Mouse (Mus musculus): ENCODE measurements around the gene Tmem86a.
"Not testable (repeated sequence)": the region's sequence is repeated elsewhere in the genome, so short reads cannot be mapped to it uniquely, and the experiment has no call there.

Tmem86a gene

DNA sequence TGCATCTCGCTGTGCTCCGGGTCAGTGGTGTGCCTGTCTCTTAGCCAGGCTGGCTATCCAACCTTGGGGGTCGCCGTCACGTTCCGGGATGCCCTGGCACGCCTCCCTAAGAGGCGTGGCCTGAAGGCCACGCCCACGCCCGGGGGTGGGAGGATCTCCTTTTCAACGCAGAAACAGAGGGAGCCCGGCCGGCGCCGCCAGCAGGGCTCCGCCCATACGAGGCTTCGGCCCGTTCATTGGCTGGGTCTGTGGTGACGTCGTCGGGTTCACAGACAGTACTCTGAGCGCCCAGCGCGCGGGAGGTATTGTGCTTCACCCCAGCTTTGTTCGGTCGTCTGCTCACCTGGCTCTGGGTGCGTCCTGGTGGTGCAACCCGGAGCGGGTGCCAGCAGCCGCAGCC is at the start of gene Tmem86a:
Gene Tmem86a (plus strand): TSS at position 236 of the 400 bp plus-strand sequence.
- DNase-seq: peak; percentile 97

DNA sequence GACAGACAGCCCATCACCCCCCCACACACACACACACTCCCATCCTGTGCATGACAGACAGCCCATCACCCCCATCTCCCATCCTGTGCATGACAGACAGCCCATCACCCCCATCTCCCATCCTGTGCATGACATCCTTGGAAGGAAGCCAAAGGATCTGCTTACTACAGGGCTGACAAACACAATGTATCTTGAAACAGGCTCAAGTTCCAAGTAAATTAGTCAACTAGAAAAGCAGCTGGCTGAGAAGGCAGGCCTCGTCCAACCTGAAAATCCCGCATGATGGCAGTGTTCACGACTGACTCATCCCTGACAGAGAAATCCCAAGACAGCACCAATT is 49.8 kb upstream of the Tmem86a start:
- DNase-seq: peak; percentile 43

DNA sequence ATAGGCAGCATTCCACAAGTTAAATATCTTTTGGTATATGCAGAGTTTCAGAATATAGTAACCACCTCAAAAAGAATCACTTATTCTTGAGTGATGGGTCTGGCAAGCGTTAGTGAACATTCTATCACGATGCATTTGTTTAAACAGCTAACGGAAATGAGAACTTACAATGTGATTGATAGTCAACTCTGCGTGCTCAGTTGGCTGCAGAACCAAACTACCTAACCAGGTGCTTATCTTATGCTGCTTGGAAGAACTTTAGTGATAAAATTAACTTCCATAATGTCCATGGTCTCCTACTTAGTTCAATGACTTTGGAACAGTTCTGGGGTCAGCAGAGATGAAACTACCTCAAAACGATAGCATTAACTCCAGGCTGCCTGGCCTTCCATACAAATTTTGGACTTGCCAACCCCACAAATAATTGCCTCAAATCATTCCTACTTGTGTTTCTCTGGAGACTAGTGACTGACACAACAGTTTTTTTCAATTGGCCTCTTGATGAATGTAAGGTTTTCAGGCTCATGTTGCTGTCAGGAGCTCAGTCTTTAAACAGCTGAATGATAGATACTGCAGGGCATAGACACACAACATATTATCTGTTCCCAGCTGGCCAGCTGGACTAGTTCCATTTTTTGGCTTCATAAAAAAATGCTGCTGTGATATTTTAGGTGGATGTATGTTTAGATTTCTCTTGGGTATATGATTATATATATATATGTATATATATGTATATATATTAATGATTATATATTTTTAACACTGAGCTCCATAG is 49.1 kb upstream of the Tmem86a start:
- DNase-seq: no peak

DNA sequence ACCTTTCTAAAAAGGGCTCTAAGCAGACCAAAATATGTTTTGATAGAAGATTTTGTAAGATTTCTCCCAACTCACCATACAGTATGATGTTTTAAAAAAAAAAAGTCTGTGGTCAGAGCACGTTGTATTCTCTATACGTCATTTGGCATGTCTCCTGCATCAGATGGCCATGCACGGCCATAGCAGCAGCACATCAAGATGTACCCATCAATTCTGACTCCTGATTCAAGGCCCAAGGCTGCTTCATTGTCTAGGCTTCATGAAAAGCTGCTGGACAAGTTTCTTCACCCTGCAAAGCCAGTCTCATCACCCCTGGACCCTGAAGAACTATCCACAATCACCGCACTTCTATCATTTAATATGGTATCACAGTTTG is 48.5 kb upstream of the Tmem86a start:
- no peak for DNase-seq

DNA sequence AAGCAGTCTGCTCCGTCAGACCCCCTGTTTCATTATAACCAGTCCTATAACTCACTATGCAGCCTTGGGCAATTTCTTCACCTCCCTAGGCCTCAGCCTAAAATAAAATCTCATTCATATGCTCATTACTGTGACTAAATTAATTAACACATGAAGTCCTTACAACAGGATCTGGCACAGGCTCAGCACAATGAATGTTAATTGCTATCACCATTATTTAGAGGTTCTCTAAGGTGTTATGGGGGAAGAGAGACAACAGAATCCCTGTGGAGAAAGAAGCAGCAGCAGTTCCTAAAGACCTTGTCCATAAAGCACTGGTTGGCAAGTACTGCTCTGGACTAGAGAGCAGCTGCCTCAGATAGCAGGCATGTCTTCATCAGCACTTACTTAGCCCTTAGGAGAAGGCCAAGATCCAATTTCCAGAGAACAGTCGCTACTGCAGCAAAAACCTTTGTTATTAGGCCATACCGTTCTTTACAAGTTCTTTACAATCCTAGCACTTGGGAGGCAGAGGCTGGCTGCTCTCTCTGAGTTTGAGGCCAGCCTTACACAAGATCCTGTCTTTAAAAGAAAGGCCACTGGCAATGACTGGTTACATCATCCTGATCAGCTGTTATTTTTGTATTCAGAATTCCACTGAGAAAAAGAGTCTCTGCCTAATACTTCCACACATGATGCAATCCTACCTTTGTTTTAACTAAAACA is 46.8 kb upstream of the Tmem86a start:
- DNase-seq: no peak

DNA sequence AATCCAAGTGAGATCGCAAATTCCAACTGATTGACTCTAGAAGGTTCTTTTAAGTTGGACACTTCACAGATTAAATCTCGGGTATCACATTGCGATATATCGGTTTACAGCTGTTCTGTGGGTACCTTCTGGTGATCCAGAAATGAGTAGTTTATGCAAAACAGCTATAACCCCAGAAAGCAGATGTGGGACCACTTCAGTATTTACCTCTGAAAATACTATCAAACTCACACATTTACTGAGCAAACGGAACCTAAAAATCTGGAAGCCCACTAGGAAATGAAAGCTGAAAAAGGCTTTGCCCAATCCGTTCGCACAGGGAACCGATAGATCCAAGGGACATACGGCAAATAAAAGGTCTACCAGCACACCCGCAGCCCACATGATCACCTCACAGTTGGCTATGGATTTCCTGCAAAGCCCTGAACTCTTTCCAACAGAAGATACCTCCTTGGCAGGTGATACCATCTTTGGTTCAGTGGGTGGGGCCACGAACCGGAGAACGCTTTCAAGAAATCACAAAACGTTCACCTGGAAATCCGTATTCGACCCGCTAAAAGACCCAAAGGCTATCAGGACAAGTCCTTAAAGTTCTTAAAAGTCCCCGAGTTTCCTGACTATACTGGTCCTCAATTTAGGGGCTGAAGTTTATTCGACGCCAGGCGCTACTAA is 43.2 kb upstream of the Tmem86a start:
- DNase-seq: no peak

DNA sequence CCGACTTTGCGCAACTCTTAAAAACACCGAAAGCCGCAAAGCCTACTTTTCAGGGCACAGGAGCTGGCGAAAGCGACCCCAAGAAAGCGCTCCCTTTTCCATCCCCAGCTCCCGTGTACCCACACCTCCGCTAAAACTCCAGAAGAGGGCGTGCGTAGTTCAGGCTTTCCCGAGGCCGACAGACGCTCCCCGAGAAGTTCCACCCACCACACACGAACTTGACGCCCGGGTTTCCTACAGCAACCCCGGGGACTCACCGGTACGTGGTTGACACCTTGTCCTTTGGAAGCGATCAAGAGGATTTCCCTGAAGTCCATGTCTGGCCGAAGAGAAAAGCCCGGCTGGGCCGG is 42.6 kb upstream of the Tmem86a start:
- DNase-seq: no peak

DNA sequence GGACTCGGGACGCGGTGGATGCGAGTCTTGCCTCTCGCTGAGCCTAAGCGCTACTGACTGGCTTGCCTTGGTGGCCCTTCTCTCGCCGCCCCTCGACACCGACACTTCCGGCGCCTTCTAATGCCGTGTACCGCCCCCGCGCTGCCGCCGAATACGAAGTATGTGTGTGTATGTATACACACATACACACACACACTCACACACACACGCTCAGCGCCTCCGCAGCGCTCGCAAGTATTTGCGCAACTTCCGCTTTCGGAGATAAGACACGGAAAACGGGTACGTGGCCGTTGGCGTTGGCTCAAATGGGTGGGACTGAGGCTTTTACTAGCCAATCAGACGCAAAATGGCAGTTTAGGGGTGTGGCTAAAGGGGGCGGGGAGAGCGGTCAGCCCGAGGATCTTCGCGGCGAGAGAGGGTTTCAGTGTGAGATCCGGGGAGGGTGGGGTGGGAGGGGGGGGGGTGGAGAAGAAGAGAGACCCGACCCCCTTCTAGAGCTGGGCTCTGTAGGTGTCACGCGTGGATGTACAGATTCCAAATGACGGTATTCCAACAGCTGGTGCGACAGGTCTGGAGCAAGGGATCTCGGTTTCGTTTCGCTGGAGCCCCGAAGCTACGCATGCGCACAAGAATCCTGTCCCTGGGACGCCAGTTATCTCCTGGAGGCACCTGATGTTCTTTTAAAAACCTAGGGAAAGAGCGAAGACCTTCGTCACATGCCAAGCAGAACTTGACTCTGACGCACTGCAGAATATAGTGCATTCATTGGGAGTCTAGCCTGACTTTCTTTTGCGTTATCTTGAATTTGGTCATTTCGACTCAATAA is 42.0 kb upstream of the Tmem86a start, which contains the start of gene Spty2d1:
Gene Spty2d1 (minus strand): TSS at position 244 of the 826 bp plus-strand sequence.
- peak; percentile 99 for DNase-seq

DNA sequence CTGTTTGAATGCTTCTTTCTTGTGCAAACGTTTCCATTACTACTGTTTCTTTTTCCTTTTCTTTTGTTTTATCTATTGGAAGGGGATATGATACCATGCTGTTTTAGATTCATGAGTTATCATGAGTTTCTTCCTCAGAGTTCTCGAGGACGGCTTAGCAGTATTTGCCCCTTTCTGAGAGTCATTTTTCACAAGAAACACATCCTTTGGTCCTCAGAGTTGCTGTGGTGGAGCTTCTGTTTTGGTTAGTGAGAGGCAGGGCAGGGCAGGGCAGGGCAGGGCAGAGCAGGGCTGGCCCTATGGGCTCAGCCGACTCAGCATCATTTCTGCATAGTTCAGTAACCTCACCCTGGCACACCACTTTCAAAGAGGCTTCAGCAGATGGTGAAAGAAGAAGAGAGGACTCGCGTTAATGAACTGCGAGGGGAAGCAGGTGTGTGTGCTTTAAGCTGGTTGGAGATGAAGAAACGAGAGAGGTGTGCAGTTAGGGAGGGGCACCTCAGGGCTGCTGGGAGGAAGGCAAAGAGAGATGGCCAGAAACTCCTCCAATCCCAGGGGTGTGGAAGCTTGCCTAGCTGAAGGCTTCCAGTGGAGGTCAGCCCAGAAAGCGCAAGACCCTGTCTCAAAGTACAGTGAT is 37.2 kb upstream of the Tmem86a start:
- DNase-seq: no peak

DNA sequence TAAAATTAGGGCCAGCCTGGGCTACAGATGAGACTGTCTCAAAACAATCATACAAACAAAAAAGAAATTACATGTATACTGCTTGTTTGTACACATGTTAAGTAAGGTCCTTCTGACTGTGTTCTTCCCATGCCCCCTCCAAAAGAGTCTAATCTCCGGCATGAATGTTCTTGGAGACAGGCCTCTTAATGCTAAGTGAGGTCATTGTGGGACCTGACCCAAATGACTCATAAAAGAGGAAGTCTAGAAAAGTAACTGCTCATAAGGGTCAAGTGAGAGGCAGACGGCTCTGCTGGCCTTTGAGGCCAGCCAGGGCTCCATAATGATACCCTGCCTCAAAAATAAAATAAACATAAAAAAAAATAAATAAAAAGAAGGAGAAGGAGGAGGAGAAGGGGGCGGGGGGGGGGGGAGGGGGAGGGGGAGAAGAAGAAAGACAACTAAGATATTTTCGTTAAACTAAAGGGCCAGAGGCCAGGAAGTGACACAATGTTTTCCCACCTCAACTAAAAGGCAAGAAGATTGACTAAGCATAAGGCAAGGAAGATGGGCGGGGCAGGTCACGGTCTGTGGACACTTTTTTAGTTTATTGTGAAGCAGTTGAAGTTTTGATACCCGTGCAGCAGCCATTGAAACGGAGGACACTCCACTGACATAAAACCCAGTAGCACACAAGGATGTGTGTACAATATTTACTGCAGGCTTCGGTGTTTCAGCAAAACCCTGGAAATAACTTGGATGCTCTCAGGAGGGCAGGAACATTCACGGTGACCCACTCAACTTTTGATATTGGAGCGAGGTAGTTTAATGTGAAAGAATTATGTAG is 35.6 kb upstream of the Tmem86a start:
- DNase-seq: no peak

DNA sequence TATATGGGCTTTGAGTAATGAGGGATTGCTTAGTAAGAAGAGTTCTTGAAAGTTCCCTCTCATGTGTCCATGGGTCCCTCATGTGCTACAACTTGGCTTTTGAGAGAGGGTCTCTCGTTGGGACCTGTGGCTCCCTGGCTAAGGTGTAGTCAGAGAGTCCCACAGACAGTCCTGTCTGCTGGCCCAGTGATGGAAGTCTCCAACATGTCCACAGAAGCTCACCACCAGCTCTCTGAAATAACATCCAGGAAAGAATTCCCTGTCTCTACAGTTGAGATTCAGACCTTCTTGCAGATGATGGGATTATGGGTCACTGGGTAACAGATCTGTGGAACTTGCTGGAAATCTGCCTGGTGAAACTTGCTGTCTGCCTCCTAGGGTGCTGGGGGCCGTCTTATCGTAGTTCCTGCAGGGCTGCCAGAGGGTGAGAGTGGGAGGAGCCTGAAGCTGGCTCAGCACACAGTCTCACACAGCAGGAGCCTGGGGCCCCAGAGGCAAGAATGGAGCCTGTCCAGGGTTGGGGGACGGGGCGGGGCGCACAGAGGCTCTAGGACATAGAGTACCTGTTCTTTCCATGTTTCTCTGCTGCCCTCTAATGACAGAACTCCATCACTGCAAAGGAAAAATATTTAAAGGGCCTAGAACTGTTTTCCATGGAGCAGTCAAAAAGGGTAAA is 34.9 kb upstream of the Tmem86a start:
- DNase-seq: peak; percentile 90

DNA sequence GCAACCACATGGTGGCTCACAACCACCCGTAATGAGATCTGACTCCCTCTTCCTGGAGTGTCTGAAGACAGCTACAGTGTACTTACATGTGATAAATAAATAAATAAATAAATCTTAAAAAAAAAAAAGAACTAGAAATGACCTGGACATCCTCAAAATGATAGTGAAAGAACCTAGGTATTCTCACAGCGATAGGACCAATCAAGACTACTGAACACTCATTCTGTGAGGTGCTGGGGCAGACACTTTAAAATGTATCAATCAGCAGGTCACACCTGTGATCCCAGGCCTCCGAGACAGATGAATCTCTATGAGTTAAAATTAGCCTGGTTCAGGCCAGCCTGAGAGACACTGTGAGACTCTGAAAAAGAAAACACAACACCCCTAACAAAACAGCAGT is 33.8 kb upstream of the Tmem86a start:
- DNase-seq: no peak

DNA sequence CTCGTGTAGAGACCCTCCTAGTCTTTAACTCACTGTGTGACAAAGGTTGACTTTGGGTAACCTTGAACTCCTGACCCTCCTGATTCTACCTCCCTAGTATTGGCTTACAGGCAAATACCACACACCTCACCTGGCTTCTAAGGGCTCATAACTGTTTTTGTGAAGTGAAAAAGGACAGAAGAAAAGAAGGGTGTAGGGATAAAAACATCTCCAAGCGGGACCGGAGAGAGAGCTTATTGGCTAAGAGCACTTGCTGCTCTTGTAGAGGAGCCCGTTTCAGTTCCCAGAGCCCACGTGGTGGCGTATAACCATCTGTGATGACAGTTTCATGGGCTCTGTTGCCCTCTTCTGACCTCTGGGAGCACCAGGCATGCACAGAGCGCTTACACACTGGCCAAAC is 33.3 kb upstream of the Tmem86a start:
- DNase-seq: no peak

DNA sequence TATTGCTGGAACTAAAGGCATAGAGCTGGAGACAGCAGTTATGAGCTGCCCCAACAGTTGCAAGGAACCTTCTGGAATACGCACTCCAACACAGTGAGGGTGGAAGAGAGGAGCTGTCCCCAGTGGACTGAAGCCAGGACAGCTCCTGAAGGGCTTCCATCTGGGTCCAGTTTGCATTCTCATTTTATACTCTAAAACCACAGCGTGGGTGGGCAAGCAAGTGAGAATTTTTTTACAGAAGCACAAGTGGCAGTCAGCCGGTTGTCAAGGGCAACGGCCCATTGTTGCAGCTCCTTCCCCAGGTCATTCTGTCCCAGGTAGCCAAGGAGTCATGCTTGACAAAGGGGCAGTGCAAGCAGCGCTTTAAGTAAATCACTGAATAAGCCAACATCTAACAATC is 30.8 kb upstream of the Tmem86a start:
- peak; percentile 34 for DNase-seq

DNA sequence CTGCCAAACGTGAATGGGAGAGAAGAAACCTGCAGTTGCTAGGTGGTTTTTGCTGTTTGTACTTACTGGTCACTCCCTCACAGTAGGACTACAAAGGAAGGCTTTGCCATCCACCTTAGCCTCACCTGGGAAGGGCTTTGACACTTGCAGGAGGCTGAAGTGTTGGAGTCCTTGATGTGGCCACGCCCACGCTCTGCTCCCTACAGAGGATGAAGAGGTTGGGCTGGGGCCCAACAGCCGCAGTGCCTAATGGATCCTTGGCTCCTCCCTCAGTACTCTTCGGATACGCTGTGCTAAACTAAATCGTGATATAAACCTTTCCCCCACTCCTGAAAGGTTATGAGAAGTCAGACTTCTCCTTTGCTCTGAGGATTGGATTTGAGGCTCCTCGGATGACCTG is 29.4 kb upstream of the Tmem86a start:
- no peak for DNase-seq

DNA sequence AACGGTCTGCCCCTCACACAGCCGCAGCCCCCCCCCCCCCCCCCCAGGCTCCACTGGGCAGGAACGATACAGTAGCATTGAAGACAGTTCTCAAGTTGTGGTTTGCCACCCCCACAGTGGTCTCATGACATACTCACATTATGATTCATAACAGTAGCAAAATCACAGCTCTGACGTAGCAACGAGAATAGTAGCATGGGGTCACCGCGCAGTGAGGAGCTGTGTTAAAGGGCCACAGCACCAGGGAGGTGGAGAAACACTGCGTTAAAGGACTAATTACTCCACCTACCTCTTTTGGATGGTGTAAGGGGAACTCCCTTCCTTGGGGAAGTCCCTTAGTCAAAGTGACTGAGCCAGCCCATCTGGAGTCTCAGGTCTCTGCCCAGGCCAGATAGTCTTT is 27.9 kb upstream of the Tmem86a start:
- DNase-seq: no peak

DNA sequence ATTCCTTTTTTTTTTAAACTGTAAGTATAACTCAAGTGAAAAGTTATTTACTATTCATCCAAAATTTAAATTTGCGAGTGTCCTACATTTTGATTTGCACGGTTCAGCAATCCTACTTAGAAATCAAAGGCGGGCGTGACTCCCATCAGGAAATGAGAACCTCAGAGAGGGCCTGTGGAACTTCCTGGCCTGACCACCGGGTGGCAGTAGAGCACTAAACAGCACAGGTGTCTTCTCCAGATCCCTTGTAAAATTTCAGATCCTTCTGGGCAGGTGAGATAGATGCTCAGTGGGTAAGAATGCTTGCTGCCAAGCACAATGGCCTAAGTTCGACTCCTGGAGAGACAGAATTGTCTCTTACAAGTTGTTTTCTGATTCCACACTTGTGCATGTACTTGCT is 26.9 kb upstream of the Tmem86a start:
- peak; percentile 70 for DNase-seq

DNA sequence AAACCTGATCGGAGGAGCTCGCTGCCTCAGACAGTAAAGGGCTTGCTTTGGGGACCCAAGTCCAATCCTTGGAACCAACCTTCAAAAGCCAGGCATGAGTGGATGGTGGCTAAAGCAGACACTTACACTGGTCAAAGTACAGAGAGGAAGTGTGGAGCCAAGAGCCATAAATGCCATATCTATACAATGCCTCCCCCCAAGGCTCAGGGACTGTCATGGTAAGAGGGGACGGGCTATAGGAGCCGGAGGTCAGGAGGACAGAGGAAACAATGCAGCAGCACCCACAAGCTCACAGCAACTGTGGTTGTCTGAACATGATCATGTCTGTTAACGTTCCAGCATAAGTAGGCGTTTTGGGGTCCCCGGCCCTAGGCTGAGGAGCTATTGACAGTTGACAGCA is 25.9 kb upstream of the Tmem86a start:
- no peak for DNase-seq

DNA sequence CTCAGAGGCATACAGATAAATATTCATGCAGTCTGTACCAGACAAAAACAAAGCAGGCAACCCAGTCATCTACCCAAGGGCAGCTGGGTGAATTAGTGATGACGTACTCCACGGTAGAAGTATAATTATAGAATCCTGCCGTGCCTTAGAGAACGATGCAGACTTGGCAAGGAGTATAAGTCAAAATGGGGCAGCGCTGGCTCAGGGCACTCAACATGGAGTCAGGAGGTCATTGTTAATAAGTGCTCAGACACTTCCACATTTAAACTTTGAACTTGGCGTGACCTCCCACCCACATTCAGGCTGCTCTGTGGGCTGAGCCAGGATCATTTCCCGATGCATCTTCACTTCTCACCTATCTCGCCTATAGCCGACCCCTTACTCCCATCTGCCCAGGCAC is 25.0 kb upstream of the Tmem86a start:
- DNase-seq: no peak

DNA sequence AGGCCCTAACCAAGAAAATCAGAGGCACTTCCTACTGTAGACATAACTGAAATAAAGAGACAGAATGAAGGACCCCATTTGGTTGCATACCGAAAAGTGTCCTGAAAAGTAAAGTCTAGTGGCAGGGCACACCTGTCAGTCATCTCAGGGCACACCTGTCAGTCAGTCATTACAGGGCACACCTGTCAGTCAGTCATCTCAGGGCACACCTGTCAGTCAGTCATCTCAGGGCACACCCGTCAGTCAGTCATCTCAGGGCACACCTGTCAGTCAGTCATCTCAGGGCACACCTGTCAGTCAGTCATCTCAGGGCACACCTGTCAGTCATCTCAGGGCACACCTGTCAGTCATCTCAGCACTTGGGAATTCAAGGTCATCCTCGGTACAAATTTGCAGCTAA is 23.5 kb upstream of the Tmem86a start:
- not testable (repeated sequence) for DNase-seq

DNA sequence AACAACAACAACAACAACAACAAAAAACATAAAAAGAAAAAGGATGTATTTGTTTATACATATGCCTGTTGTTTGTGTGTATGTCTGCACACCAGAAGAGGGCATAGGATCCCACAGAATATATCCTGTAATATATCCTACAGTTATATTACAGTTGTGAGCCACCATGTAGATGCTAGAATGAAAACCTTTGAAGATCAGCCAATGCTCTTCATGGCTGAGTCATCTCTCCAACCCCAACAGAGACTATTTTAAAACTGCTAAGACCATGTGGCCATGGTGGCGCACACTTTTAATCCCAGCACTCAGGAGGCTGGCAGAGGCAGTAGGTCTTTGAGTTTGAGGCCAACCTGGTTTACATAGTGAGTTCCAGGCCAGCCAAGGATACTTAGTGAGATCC is 22.9 kb upstream of the Tmem86a start:
- DNase-seq: no peak
